Mouse (Mus musculus) embryonic facial prominence, embryonic 14.5 days (tissue): ENCODE measurements at regions not wholly inside any gene's neighbourhood (a gene's known extent, or its start where the extent isn't known, plus 50 kb on each side); places are given as distances from the start of the nearest gene placed in this dataset.
"Not testable (repeated sequence)": the region's sequence is repeated elsewhere in the genome, so short reads cannot be mapped to it uniquely, and the experiment has no call there.

ENCODE experiments used
- ATAC-seq: fragments of 200-750 bp; cut with Nextera tagmentation; 2 replicates; pipeline ENCODE4 v1.8.0; 2017; ENCODE audit warnings: low read depth, moderate number of reproducible peaks, moderate TSS enrichment
- DNase-seq: peaks from one replicate; pipeline ENCODE4 v3.0.0-alpha.2; 2015; ENCODE audit warnings: low spot score
- H3K27ac ChIP-seq: fragments of 300-500 bp; sonication (generic); replicated peaks from 2 replicates; pipeline ENCODE4 v1.5.1; 2014; ENCODE audit warnings: low read depth, mild to moderate bottlenecking, low read length, moderate library complexity
- H3K27me3 ChIP-seq: fragments of 300-500 bp; sonication (generic); replicated peaks from 2 replicates; pipeline ENCODE4 v1.6.1; 2014; ENCODE audit warnings: low read length; ENCODE audit not compliant: control insufficient read depth, insufficient read depth
- H3K36me3 ChIP-seq: fragments of 300-500 bp; sonication (generic); 2 replicates; pipeline ENCODE4 v1.6.1; 2014; ENCODE audit warnings: low read length, mixed read lengths; ENCODE audit not compliant: control insufficient read depth, insufficient read depth
- H3K4me1 ChIP-seq: fragments of 300-500 bp; sonication (generic); 2 replicates; pipeline ENCODE4 v1.6.1; 2014; ENCODE audit warnings: antibody characterized with exemption, low read length; ENCODE audit not compliant: control insufficient read depth, insufficient read depth
- H3K4me2 ChIP-seq: fragments of 300-500 bp; sonication (generic); 2 replicates; pipeline ENCODE4 v1.6.1; 2014; ENCODE audit warnings: low read depth, mild to moderate bottlenecking, low read length, moderate library complexity, mixed read lengths
- H3K4me3 ChIP-seq: fragments of 300-500 bp; sonication (generic); 2 replicates; pipeline ENCODE4 v1.5.1; 2014; ENCODE audit warnings: low read depth, mild to moderate bottlenecking, low read length
- H3K9ac ChIP-seq: fragments of 300-500 bp; sonication (generic); 2 replicates; pipeline ENCODE4 v1.6.1; 2014; ENCODE audit warnings: low read depth, mild to moderate bottlenecking, low read length, moderate library complexity, mixed read lengths
- H3K9me3 ChIP-seq: fragments of 300-500 bp; sonication (generic); 2 replicates; pipeline ENCODE4 v1.6.1; 2016; ENCODE audit warnings: low read length; ENCODE audit not compliant: control insufficient read depth
- WGBS: fragments of 180-500 bp; shearing (Covaris S2); extraction: QIAGEN DNeasy Blood & Tissue Kit; methylation state at CpG from one replicate; pipeline ENCODE4 v1.1.7; 2014; 5-methylcytosine and 5-hydroxymethylcytosine counted together

- no peak overlapping the region for H3K27ac ChIP-seq
- H3K4me1 ChIP-seq = no peaks in the 10 kb centered on the region
- DNase-seq (no peak), ATAC-seq (no peak)
- H3K9ac ChIP-seq = no peak overlapping the region
- H3K4me2 ChIP-seq = no peak overlapping the region
- no peaks in the 10 kb centered on the region for H3K36me3 ChIP-seq
- H3K9me3 ChIP-seq = no peaks in the 10 kb centered on the region
- WGBS = 77% methylated on average over 10 of the region's 10 CpGs
- H3K4me3 ChIP-seq = no peak overlapping the region
- no peaks in the 10 kb centered on the region for H3K27me3 ChIP-seq
Measured at GRCm38 (mm10) chr4:124368085-124368484, 242.5 kb downstream of the 3100002H09Rik start.

- Histone ChIP-seq H3K9me3 (no peaks in the 10 kb centered on the region), H3K27me3 (peaks cover 10% of the 10 kb centered on the region; the same call in 1 of the 2 replicates), H3K27ac (no peak overlapping the region), H3K4me3 (no peak overlapping the region), H3K36me3 (no peaks in the 10 kb centered on the region), H3K9ac (no peak overlapping the region), H3K4me2 (no peak overlapping the region), H3K4me1 (no peaks in the 10 kb centered on the region)
- DNase-seq (no peak), ATAC-seq (no peak)
- WGBS = 54% methylated on average over 6 of the region's 6 CpGs
Measured at GRCm38 (mm10) chr4:124360578-124360908, 250.1 kb downstream of the 3100002H09Rik start.

GRCm38 (mm10) chr4:124359707-124360577, 250.7 kb downstream of the 3100002H09Rik start:
- Histone ChIP-seq H3K27ac (no peak overlapping the region), H3K9ac (no peak overlapping the region), H3K4me1 (no peaks in the 10 kb centered on the region), H3K36me3 (no peaks in the 10 kb centered on the region), H3K27me3 (peaks cover 10% of the 10 kb centered on the region; the same call in 1 of the 2 replicates), H3K9me3 (no peaks in the 10 kb centered on the region), H3K4me2 (no peak overlapping the region), H3K4me3 (no peak overlapping the region)
- 26% methylated on average over 13 of the region's 13 CpGs for WGBS
- ATAC-seq (no peak), DNase-seq (no peak)

GRCm38 (mm10) chr4:124358456-124358855, 252.1 kb downstream of the 3100002H09Rik start:
- WGBS = 0% methylated on average over 2 of the region's 8 CpGs
- not testable (repeated sequence) for ATAC-seq, H3K4me1 ChIP-seq, H3K27me3 ChIP-seq, H3K4me3 ChIP-seq, H3K9me3 ChIP-seq, DNase-seq, H3K27ac ChIP-seq, H3K36me3 ChIP-seq, H3K9ac ChIP-seq
- peak overlapping the region; percentile 29; the same call in 1 of the 2 replicates for H3K4me2 ChIP-seq

GRCm38 (mm10) chr4:124350361-124350760, 260.2 kb downstream of the 3100002H09Rik start:
- Histone ChIP-seq H3K4me2 (no peak overlapping the region), H3K4me3 (no peak overlapping the region), H3K9me3 (no peaks in the 10 kb centered on the region), H3K4me1 (no peaks in the 10 kb centered on the region), H3K27ac (no peak overlapping the region), H3K36me3 (no peaks in the 10 kb centered on the region), H3K9ac (no peak overlapping the region), H3K27me3 (no peaks in the 10 kb centered on the region)
- DNase-seq (no peak), ATAC-seq (no peak)
- 80% methylated on average over 3 of the region's 3 CpGs for WGBS

- Histone ChIP-seq H3K4me2 (no peak overlapping the region), H3K27me3 (no peaks in the 10 kb centered on the region), H3K9ac (no peak overlapping the region), H3K4me1 (no peaks in the 10 kb centered on the region), H3K36me3 (no peaks in the 10 kb centered on the region), H3K9me3 (no peaks in the 10 kb centered on the region), H3K4me3 (no peak overlapping the region), H3K27ac (no peak overlapping the region)
- ATAC-seq = no peak
- DNase-seq = no peak
- 58% methylated on average over 15 of the region's 15 CpGs for WGBS
Measured at GRCm38 (mm10) chr4:124349610-124350295, 260.9 kb downstream of the 3100002H09Rik start.

- no peaks in the 10 kb centered on the region for H3K9me3 ChIP-seq
- H3K36me3 ChIP-seq = no peaks in the 10 kb centered on the region
- H3K27ac ChIP-seq = no peak overlapping the region
- no peaks in the 10 kb centered on the region for H3K27me3 ChIP-seq
- H3K4me3 ChIP-seq = no peak overlapping the region
- ATAC-seq (no peak), DNase-seq (no peak)
- H3K9ac ChIP-seq = no peak overlapping the region
- H3K4me1 ChIP-seq = no peaks in the 10 kb centered on the region
- H3K4me2 ChIP-seq = no peak overlapping the region
- 33% methylated on average over 3 of the region's 3 CpGs for WGBS
Measured at GRCm38 (mm10) chr4:124349055-124349454, 261.5 kb downstream of the 3100002H09Rik start.

- 31% methylated on average over 7 of the region's 7 CpGs for WGBS
- DNase-seq = no peak
Measured at GRCm38 (mm10) chr4:124340073-124340472, 270.5 kb downstream of the 3100002H09Rik start.

More at GRCm38 (mm10) chr4:124340073-124340472, 270.5 kb downstream of the 3100002H09Rik start:
- H3K27ac ChIP-seq = no peak overlapping the region
- no peak for ATAC-seq
- H3K27me3 ChIP-seq = no peaks in the 10 kb centered on the region
- no peaks in the 10 kb centered on the region for H3K36me3 ChIP-seq
- H3K4me1 ChIP-seq = no peaks in the 10 kb centered on the region
- H3K9ac ChIP-seq = no peak overlapping the region
- H3K4me2 ChIP-seq = no peak overlapping the region
- H3K9me3 ChIP-seq = peaks cover 15% of the 10 kb centered on the region
- no peak overlapping the region for H3K4me3 ChIP-seq
